Mouse (Mus musculus) layer of hippocampus, adult 18-20 months (tissue): Measurements from ENCODE around the gene Gbx1. TPM values are rescaled to one million over a fixed set of nuclear protein-coding genes. Genes with fewer than 3 reads are reported as not detected.

Experiments used
- DNase-seq, 2 experiments: peaks; one replicate each; pipeline ENCODE4 v3.0.0; 2022; ENCODE audit warnings: low spot score in 2 of 2
- total RNA-seq, 2 experiments: library from RNA; stranded (reverse); gene quantifications; 2 replicates each; pipeline ENCODE4 v1.2.3; 2021

Gene Gbx1
- total RNA-seq, 2 experiments from 2014 or later = not detected

DNA sequence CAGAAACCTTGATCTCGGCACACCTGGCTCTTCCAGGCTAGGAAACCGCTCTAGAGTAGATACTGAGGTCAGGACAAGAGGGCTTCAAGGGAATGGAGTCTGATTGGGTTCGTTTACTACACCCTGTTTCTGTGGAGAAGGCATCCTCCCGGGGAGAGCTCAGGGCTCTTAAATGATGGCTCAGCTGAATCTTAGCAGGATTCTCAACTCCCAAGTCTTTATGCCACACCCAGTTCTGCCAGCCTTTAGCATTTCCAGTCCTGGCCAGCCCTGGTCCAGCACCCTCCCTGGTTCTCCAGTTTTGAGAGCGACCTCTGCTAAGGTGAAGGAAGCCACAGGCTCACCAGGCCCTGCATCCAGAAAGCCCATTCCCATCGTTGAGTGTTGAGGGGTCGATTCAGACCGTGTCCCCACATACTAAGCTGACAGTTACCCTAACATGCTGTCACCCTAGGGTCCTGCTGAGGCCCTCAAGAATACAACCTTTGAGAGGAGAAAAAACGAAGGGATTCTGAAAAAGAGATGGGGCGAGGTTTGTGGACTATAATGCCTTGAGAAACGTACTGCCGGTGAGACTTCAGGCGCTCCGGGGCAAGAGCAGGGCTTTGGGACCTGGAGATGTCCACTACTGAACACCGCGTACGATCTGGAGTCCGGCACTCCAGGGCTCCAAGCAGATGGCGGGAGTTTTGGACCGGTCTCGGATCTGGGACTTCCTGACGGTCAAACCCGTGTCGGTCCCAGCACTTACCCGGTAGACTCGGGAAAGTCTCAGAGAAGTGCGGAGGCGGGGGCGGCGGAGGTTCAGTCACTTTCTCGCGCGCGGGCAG is 1.4 kb downstream of the Gbx1 start:
- no peak for DNase-seq

DNA sequence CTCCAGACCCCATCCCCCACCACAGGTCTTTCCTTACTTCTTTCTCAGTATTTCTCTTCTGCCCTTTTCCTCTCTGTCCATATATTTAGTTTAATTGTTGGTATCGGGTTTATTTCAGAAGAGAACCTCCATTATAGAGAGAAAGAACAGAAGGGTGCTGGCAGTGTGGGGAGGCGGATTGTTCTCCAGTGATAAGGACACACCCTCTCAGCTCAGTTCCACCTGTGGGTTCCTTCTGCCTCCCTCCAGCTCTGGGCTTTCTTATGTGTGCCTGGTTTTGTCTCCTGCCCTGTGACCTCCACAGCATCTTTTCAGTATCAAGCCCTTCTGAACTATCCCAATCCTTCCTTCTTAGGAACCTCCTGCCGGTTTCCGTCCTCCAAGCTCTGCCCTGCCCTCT is 2.5 kb downstream of the Gbx1 start:
- DNase-seq = no peak

DNA sequence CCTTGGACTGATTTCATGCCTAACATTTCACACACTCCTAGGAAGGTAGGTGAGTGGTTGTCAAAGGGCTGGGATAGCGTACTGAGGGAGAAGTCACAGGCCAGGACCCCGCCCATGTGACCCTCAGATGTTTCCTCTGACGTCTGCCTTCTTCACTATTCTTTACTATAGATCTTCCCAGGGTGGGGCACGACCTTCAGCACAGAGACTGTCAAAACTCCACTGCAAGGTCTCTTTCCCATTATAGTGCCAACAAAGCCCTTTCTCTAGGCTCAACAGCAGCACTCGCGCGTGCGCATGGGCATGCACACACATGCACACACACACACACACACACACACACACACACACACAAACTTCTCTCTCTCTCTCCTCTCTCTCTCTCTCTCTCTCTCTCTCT is 3.2 kb downstream of the Gbx1 start:
- no peak for DNase-seq

DNA sequence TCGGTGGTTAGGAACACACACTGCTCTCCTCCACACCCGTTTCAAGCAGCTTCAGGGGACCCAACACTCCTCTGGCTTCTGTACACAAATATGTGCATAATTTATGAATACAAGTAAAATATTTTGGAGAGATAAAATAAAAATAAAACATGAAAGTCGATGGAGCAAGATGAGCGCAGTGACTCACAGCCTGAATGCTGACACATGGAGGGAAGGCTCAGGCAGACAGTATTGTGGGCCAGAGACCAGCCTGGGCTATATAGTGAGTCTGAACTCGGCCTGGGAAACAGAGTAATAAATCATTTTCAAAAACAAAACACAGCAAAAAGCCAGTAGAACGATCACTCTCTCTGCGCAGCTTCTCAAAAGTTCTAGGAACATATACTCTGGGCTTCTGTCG is 5.6 kb downstream of the Gbx1 start:
- DNase-seq = no peak

DNA sequence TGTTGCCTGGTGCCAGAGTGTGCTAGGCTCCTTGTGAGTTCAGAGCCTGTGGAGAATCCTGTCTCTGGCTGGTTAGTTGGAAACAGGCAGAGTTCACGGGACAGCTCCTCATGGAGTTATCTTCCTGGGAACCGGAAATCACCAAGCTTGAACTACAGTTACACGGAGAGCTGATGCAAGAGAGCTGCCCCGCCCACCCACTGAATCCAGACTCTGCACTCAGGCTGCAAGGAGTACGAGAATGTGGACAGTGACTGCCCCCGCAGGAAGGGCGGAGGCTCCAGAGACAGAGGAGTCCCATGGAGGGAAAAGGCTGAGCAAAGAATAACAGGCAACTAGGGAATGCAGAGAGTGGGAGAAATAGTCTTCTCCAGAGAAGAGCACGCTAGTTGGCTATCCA is 14.7 kb downstream of the Gbx1 start:
- no peak for DNase-seq

DNA sequence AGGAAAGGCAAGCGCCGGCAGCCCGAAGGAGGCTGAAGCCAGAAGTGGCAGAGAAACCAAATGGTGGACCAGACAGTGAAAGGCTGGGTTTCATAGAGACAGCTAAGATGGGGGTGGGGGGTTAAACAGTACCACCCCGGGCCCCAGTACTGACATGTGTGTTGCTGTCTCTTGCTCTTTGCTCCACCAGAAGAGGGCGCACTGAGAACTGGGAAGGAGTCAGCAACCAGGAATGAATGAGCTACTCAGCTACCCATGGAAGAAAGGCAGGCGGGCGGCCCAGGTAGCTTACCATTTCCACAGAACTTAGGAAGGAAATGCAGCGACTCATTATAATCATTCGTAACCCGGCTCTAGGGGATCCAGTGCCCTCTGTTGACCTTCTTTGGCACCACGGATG is 16.4 kb downstream of the Gbx1 start:
- DNase-seq = peak in 1 of 2 experiments; percentile 46

DNA sequence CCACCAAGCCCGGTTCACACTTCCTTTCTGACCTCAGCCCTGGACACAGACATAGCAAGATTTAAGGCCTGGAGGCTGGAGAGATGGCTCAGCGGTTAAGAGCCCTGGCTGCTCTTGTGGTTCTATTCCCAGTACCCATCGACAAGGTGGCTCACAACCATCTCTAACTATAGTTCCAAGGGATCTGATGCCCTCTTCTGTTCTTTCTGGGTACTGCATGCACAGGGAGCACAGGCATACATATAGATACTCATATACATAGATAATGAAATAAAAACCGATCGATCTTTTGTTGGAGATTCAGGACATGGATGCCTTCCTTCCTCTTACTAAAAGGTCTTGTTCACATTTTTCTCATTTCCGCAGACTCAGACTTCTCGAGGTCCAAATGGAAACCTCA is 18.6 kb downstream of the Gbx1 start:
- DNase-seq = no peak

DNA sequence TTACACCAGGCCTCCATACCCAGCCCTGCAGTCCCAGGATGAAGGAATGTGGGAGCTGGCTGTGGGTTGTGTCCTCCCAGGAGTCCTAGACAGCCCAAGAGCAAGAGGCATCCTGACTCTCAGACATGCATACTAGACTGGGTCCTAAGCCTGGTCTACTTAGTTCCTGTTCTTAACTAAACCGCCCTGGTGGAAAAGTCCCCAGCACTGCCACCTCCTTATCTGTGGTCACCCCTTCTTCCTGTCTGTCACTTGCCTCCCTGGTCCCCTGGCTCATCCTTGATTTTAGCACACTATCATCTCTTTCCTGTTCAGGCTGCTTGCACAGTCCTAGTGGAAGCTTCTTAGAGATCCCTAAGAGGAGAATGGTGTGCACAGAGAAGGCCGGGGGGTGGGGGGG is 21.5 kb downstream of the Gbx1 start:
- DNase-seq = no peak

DNA sequence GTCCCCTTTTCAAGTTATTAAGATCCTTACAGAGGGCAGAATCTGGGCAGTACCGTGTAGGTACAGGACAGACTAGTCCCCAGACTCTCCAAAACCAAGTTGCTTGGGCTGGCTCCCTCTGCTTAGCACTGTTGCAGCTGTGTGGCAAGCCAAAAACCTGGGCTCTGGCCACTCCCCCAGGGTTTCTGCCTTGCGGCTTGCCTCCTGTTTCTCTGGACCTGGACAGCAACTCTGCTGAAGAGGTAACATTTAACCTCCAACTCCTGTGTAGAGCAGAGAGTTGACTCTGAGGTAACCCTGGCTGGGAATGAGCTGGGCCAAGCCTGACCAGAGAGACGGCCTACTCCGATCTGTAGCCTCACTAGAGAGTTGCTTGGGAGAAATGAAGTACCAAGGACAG is 24.2 kb downstream of the Gbx1 start:
- DNase-seq = no peak

DNA sequence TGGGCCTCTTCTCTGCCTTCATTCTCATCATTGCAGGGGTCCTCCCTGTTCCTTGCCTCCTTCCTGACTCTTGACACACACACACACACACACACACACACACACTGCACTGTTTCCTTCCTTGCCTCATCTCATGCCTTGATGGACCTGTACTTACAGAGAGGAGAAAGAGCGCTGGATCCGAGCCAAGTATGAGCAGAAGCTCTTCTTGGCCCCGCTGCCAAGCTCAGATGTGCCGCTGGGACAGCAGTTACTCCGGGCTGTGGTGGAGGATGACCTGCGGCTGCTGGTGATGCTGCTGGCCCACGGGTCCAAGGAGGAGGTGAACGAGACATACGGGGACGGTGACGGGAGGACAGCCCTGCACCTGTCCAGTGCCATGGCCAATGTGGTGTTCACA is 26.2 kb downstream of the Gbx1 start:
- no peak for DNase-seq

DNA sequence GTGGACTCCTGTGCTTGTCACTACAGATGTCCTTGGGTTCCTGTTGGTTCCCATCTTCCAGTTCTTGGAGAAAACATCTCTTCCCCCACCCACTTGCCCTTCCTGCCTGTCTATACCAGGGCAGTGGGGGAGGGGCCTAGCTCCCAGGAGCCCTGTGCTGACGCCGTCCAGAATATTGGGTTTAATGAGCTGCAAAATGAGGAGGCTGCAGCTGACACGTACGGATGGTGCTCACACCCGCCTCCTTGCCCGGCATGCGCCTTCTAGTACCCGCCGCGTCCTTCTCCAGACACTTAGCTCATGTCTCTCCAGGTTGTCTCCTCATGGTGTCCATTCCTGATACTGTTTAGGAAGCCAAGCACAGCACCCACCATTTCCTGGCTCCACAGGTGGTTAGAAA is 27.9 kb downstream of the Gbx1 start:
- no peak for DNase-seq

DNA sequence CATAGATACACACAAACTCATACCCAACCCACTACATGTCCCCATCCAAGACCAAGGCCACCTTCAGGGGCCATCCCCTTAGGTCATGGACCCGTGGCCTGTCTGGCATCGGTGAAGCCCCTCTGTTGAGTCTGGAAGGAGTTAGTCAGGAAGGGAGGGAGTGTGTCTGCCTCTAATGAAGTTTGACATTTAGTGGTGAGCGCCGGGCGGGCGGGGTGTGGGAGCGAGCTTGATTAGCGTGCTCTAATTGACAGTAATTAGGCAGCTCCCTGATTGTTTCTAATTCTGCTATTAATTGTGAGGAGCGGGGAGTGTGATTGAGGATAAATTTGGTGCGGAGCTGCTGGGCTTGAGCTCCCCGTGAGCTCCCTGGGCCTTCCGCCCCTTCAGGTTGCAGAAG is 29.5 kb downstream of the Gbx1 start:
- DNase-seq = no peak

DNA sequence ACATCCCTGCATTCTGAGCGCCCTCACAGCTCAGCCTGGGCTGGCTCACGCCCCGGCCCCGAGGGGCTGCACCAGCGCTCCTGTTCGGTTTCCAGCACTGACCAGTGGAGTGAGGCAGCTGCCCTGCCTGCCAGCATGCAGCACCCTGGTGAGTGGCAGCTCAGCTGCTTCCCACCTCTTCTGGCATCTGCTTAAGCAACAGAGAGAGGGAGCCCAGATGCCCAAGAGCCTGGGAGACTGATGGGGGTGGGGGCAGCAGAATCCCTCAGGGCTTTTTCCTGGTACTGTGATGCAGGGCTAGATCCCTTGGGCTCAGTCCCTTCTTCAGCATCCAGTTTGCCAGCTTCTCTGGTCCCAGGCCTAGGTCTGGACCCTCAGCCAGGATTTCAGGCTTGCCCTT is 30.2 kb downstream of the Gbx1 start:
- no peak for DNase-seq

DNA sequence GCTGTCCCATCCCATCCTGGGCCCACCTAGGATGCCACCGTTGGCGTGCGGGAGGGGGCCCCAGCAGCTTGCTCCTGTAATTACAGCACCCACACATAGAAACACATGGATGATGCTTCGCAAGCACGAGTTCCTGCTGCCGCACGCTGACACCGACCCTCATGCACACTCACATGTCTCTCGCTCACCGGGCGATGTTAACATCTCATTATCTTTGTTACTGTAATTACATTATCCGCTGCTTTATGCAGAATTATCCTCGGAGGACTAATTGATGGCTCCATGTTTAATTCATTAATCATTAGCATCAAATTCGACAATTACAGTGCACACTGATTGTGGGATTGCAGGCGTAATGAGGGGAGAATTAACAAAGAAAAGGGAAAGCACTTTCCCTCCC is 32.0 kb downstream of the Gbx1 start:
- DNase-seq = peak in 1 of 2 experiments; percentile 3

DNA sequence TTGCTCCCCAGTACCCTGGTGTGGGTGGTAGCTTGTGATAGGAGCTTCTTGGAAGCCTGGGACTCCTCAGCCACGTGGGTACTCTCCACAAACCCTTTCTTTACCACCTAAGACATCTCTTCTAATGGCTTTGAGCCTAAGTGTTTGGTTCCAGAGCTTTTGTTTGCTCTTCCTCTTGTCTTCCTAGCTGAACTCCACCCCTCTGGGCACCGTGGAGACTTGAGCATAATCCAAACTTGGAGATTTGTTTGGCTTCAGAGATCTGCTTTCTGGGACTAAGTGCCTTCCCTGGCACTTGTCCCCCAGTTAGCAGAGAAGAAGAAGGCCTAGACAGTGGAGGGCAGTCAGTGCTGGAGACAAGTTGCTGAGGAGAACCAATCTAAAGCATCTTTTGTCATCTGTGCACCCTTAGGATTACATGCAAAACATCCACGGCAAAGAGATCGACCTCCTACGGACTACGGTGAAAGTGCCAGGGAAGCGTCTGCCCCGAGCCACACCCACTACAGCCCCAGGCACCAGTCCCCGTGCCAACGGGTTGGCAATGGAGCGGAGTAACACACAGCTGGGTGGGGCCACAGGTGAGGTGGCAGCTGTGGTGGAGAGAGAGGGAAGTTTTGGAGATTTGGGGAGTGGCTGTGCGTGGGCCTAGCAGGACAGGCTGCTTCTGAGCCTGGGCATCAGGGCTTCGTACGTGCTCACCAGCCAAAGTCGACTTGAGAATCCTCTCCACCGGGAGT is 34.3 kb downstream of the Gbx1 start:
- no peak for DNase-seq

DNA sequence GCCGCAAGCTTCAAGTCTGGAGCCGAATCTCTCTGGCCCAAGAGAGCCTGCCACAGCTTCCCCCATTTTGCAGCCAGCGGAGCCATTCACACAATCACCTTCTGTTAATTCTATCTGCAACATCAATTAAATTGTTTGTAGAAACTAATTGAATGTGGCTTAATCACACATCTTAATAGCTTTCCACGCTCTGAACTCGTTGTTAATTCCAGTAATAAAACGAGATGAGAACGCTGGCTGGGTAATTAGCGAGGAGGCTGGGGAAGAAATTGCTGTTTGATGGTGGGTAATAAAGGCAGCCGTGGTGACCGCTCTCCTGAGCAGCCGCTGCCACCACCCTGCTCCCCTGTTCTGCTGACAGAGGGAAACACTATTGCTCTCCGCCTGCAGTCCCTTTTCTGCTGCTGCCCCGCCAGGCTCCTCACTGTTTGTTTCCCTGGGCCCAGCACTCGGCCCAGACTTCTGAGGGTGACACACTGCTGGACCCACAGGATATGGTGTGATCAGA is 36.5 kb downstream of the Gbx1 start:
- DNase-seq = no peak

DNA sequence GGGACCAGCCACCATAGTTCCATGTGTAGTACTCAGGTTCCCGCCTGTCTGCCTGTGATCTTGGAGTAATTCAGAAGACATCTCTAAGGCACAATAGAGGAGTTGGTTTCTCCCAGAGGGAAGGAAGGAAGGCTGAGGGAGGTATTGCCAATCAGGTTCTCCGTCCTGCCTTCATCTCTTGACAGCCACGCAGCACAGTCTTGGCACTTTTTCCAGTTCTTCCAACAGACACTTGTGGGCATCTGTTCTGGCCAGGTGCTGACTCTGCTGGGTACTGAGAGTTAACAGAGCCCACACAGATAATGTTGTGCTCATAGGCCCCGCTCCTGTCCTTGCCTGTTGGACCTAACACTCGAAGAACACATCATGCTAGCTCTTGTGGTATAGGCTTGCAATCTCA is 40.3 kb downstream of the Gbx1 start:
- DNase-seq = no peak

DNA sequence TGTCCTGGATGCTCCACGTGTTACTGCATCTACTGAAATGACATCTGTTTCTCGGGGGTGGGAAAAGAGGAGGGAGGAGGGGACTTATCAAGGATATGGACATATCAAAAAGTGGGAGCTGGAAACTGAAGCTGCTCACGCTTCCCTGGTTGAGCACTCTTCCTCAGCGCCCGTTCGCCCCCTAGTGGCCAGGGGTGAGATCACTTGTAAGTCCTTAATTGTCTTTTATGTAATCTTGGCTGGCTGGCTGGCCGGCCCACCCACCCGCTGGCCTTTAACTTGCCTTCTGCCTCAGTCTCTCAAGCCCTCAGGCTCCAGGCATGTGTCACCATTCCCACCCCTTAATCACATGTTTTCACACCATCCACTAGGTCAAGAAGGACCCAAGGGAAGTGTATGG is 40.9 kb downstream of the Gbx1 start:
- peak; percentile 82 to 90 for DNase-seq

DNA sequence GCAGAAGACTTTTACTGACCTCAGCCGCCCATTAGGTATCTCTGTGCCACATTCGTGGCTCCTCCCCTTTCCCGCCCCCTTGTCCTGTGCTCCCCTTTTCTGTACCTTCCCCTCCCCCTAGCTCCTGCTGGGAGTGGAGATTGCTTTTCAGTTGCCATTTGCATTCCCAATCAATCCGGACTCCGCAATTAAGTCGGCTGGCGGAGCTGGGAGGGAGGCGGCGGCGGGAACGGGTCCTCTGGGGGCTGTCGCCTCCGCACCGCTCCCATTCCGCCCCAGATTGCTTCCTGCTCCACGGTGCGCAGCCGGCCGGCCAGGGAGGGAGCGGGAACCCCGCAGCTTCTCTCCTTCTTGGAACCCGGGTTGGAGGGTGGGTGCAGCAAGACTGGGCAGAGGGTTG is 42.0 kb downstream of the Gbx1 start:
- peak; percentile 47 for DNase-seq

DNA sequence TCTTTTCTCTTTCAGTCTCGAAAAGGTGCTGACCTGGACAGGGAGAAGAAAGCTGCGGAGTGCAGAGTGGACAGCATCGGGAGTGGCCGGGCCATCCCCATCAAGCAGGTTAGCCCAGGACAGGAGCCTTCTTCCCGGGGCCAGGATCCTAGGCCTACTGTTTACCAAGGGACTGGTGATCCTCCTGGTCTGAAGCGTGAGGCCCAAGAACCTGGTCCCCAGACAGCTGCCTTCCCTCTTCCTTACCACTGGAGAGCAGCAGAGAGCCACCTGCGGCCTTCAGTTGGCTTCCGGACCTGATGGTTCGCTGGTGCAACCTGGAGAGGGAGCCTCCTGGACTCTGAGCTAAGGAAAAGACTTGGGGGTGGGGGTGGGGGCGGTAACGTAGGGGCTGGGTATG is 43.7 kb downstream of the Gbx1 start:
- peak in 1 of 2 experiments; percentile 64 for DNase-seq

DNA sequence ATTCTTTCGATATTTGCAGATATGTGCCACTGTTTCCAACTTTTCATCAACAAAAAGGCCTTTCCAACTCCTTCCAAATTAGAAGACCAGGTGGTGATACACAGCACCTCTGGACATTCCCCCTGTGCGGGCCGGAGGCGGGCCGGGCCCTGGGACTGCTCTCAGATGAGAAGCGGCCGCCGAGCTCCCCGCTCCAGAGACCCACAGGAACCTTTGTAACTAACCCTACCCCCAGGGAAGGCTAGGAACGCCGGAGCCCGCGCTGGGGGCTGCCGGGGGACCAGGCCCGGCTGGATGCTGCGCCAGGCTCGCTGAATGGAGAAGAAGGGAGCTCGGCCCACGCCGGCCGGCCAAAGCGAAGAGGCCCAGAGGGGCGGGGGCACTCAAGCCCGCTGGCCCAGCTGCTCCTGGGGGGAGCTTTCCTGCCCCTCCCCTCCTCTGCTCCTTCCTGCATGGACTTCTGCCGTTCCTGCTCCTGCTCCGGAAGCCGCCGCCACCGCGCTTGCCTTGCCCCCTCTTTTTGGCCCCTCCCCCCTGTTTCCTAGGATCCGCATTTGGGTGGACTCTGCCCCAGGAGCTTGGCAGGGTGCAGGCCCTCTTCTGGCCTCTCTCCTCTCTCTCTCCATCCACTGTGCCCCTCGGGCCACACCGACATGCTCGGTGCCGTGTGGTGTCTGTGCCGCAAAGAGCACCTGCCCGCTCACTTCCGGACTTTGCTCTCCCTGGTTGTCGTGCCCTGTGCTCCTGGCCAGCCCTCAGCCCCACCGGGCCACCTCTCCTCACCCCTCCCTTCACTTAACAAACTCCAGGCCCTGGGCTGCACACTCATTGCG is 44.5 kb downstream of the Gbx1 start:
- no peak for DNase-seq

DNA sequence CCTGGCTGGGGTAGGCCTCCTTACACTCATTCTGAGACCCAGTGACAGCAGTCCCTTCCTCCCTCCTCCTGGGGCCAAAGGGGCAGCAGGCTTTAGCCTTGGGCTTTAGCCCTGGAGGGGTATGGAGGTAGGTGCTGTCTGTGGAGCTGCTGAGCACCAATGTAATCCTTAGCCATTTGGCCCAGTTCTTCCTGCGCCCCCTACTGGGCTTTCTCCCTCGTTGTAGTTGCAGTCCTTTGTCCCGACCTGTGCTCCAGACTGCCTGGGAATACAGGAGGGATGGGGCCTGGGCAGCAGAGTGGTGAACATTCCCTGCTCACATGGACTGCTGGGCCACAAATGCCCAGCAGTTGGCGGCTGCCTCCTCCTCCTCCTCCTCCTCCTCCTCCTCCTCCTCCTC is 45.4 kb downstream of the Gbx1 start:
- DNase-seq = peak; percentile 54 to 80
